Mouse (Mus musculus) midbrain, embryonic 12.5 days (tissue): Measurements from ENCODE around the gene Blm. TPM values are rescaled to one million over a fixed set of nuclear protein-coding genes. Genes with fewer than 3 reads are reported as not detected.
A peak's percentile ranks its signal among the peaks of the same experiment; 100 is the strongest.

Experiments
- ATAC-seq: fragments of 200-750 bp; cut with Nextera tagmentation; 2 replicates; pipeline ENCODE4 v1.8.0; 2017; ENCODE audit warnings: low read depth, moderate TSS enrichment, moderate library complexity; ENCODE audit not compliant: low FRiP score
- H3K27ac ChIP-seq: fragments of 300-500 bp; sonication (generic); replicated peaks from 2 replicates; pipeline ENCODE4 v1.5.1; 2016; ENCODE audit warnings: mild to moderate bottlenecking
- H3K27me3 ChIP-seq: fragments of 300-500 bp; sonication (generic); 2 replicates; pipeline ENCODE4 v1.6.1; 2016; ENCODE audit warnings: mild to moderate bottlenecking
- H3K36me3 ChIP-seq: fragments of 300-500 bp; sonication (generic); 2 replicates; pipeline ENCODE4 v1.6.1; 2016
- H3K4me1 ChIP-seq: fragments of 300-500 bp; sonication (generic); 2 replicates; pipeline ENCODE4 v1.6.1; 2016
- H3K4me2 ChIP-seq: fragments of 300-500 bp; sonication (generic); replicated peaks from 2 replicates; pipeline ENCODE4 v1.6.1; 2016; ENCODE audit warnings: mild to moderate bottlenecking, moderate library complexity
- H3K4me3 ChIP-seq: fragments of 300-500 bp; sonication (generic); 2 replicates; pipeline ENCODE4 v1.5.1; 2016; ENCODE audit warnings: mild to moderate bottlenecking
- H3K9ac ChIP-seq: fragments of 300-500 bp; sonication (generic); replicated peaks from 2 replicates; pipeline ENCODE4 v1.6.1; 2016; ENCODE audit warnings: mild to moderate bottlenecking, moderate library complexity
- H3K9me3 ChIP-seq: fragments of 300-500 bp; sonication (generic); 2 replicates; pipeline ENCODE4 v1.6.1; 2016; ENCODE audit warnings: mild to moderate bottlenecking
- WGBS: fragments of 180-500 bp; shearing (Covaris S2); methylation state at CpG from one replicate; pipeline ENCODE4 v1.1.7; 2016; 5-methylcytosine and 5-hydroxymethylcytosine counted together
- polyA plus RNA-seq: library from polyadenylated mRNA; unstranded; fragments of >200 nt; fragmentation: Nextera tagmentation; extraction: Ambion mirVana; gene quantifications from 2 replicates; pipeline ENCODE4 v1.2.1, GENCODE M21; 2016

Blm gene
- polyA plus RNA-seq = 35.3 and 36.4 TPM in 2 replicates

- Histone ChIP-seq H3K27me3 (peaks cover 5% of the 10 kb centered on the region), H3K36me3 (no peaks in the 10 kb centered on the region), H3K9ac (peak within 1 kb of the TSS; percentile 67), H3K4me3 (peak within 1 kb of the TSS; percentile 69), H3K27ac (peak within 1 kb of the TSS; percentile 79), H3K4me2 (peak within 1 kb of the TSS; percentile 75), H3K4me1 (peaks cover 15% of the 10 kb centered on the region), H3K9me3 (no peaks in the 10 kb centered on the region)
- ATAC-seq = peak; percentile 100
- under 1% methylated on average over 43 of the region's 43 CpGs for WGBS
Observed at GRCm38 (mm10) chr7:80535009-80535744, at the start of gene Blm. TSS of gene Blm (minus strand) at chr7:80535119.

- WGBS = 42% methylated on average over 6 of the region's 6 CpGs
- peaks cover 14% of the 10 kb centered on the region; the same call in 1 of the 2 replicates for H3K4me1 ChIP-seq
- H3K27ac ChIP-seq = no peak overlapping the region
- no peaks in the 10 kb centered on the region for H3K9me3 ChIP-seq
- H3K9ac ChIP-seq = no peak overlapping the region
- peaks cover 6% of the 10 kb centered on the region for H3K36me3 ChIP-seq
- H3K27me3 ChIP-seq = no peaks in the 10 kb centered on the region; the same call in 1 of the 2 replicates
- H3K4me3 ChIP-seq = no peak overlapping the region
- no peak overlapping the region for H3K4me2 ChIP-seq
- ATAC-seq = 0 out of 2 replicates have a peak, but pooled peaks have one; percentile 28
Observed at GRCm38 (mm10) chr7:80583981-80584380, 49.1 kb upstream of the Blm start.

- Histone ChIP-seq H3K27me3 (no peaks in the 10 kb centered on the region; the same call in 1 of the 2 replicates), H3K36me3 (no peaks in the 10 kb centered on the region), H3K4me3 (no peak overlapping the region), H3K27ac (no peak overlapping the region), H3K4me1 (peaks cover 14% of the 10 kb centered on the region; the same call in 1 of the 2 replicates), H3K4me2 (no peak overlapping the region), H3K9me3 (no peaks in the 10 kb centered on the region), H3K9ac (no peak overlapping the region)
- WGBS = 73% methylated on average over 20 of the region's 20 CpGs
- no peak for ATAC-seq
Observed at GRCm38 (mm10) chr7:80582821-80583451, 48.0 kb upstream of the Blm start.

DNA sequence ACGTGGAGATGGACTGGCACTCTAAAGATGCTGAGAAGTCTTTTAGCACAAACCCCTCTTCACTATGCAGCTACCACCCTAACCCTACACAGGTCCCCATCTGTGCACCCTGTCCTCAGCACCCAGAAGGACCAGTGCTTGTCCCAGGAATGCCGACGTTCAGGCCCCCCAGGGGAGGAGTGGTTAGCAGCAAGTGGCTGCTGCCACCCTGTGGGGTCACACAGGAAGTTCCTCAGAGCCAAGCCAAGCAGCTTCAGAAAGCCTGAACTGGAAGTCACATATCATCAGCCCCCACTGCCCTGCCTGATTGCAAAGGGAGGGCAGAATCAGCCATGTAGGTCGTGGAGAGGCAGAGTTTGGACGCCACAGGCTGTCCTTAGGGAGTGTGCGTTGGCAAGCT lies 45.4 kb upstream of the Blm start:
- Histone ChIP-seq H3K36me3 (no peaks in the 10 kb centered on the region), H3K4me3 (no peak overlapping the region), H3K27me3 (no peaks in the 10 kb centered on the region), H3K27ac (no peak overlapping the region), H3K4me2 (no peak overlapping the region), H3K9ac (no peak overlapping the region), H3K9me3 (no peaks in the 10 kb centered on the region), H3K4me1 (no peaks in the 10 kb centered on the region)
- 28% methylated on average over 6 of the region's 6 CpGs for WGBS
- ATAC-seq = no peak

- WGBS = 74% methylated on average over 14 of the region's 14 CpGs
- Histone ChIP-seq H3K4me2 (no peak overlapping the region), H3K27ac (no peak overlapping the region), H3K9me3 (no peaks in the 10 kb centered on the region), H3K27me3 (0 out of 2 replicates have a peak, but pooled peaks cover 4% of the 10 kb centered on the region), H3K36me3 (no peaks in the 10 kb centered on the region), H3K9ac (no peak overlapping the region), H3K4me3 (no peak overlapping the region), H3K4me1 (no peaks in the 10 kb centered on the region)
- ATAC-seq = no peak
Observed at GRCm38 (mm10) chr7:80577417-80577980, 42.6 kb upstream of the Blm start.

DNA sequence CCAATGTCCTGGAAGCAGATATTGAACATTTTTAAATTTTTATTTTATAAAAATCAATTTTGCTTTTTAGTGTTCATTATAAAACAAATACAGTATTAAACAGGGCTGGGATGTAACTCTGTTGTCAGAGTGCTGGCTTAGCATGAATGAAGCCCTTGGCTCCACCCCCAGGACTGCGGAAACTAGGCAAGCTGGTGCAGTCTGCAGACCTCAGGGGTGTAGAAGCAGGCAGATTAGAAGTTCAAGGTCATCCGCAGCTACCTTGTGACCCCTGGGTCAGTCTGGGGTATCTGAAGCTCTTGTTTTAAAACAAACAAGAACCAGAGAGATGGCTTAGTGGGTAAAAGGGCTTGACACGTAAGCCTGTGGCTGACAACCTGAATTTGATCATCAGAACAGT lies 41.7 kb upstream of the Blm start:
- Histone ChIP-seq H3K4me3 (no peak overlapping the region), H3K36me3 (no peaks in the 10 kb centered on the region), H3K27me3 (0 out of 2 replicates have a peak, but pooled peaks cover 4% of the 10 kb centered on the region), H3K4me2 (no peak overlapping the region), H3K9ac (no peak overlapping the region), H3K27ac (no peak overlapping the region), H3K9me3 (no peaks in the 10 kb centered on the region), H3K4me1 (no peaks in the 10 kb centered on the region)
- WGBS = 64% methylated on average over 3 of the region's 3 CpGs
- no peak for ATAC-seq

- H3K9ac ChIP-seq = no peak overlapping the region
Observed at GRCm38 (mm10) chr7:80575750-80576149, 40.8 kb upstream of the Blm start.

DNA sequence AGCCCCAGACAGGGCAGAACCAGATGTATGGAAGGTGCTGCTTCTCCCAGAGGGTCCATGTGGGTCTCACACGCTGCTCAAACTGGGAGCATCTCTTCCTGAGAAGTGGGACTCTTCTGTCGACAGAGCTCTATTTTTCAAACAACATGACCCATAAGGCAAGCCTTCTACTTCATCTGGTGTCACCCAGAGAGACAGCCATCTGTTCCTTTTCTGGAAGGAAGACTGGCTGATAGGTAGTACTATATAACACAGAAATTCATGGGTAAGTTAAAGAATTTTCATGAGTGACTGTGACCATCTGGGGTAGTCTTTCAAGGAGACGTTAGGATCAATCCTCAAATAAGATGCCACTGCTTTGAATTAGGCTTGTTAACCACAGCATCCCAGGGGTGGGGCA lies 38.2 kb upstream of the Blm start:
- no peak overlapping the region for H3K4me2 ChIP-seq
- 65% methylated on average over 3 of the region's 3 CpGs for WGBS
- H3K4me1 ChIP-seq = 0 out of 2 replicates have a peak, but pooled peaks cover 2% of the 10 kb centered on the region
- H3K9ac ChIP-seq = no peak overlapping the region
- ATAC-seq = no peak
- 0 out of 2 replicates have a peak, but pooled peaks cover 4% of the 10 kb centered on the region for H3K27me3 ChIP-seq
- no peak overlapping the region for H3K4me3 ChIP-seq
- no peak overlapping the region for H3K27ac ChIP-seq
- H3K36me3 ChIP-seq = no peaks in the 10 kb centered on the region
- H3K9me3 ChIP-seq = no peaks in the 10 kb centered on the region

More at GRCm38 (mm10) chr7:80575750-80576149, 40.8 kb upstream of the Blm start:
- Histone ChIP-seq H3K9me3 (no peaks in the 10 kb centered on the region), H3K27ac (no peak overlapping the region), H3K4me3 (no peak overlapping the region), H3K36me3 (no peaks in the 10 kb centered on the region), H3K27me3 (0 out of 2 replicates have a peak, but pooled peaks cover 4% of the 10 kb centered on the region), H3K4me1 (0 out of 2 replicates have a peak, but pooled peaks cover 2% of the 10 kb centered on the region), H3K4me2 (no peak overlapping the region)
- ATAC-seq = no peak
- WGBS = 89% methylated on average over 9 of the region's 9 CpGs

DNA sequence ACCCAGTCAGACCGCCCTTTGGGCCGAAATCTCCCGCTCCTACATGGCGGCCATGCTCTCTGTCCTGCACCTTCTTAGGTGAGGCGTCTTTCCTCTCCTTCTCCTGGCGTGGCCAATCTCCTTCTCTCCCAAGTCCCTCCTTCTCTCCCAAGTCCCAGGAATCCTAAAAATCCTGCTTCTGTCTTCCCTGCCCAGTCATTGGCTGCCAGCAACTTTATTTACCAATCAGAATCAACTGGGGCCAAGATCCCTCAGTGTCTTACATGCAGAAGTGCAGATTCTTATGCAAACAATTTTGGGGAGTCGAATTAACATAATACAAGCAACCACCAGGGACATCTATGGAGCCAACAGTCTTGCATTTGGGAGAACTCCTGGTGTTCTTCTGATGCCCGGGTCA lies 33.1 kb upstream of the Blm start:
- H3K36me3 ChIP-seq = no peaks in the 10 kb centered on the region
- H3K4me3 ChIP-seq = no peak overlapping the region
- no peak overlapping the region for H3K27ac ChIP-seq
- WGBS = 86% methylated on average over 8 of the region's 8 CpGs
- H3K9ac ChIP-seq = no peak overlapping the region
- H3K4me2 ChIP-seq = no peak overlapping the region
- 0 out of 2 replicates have a peak, but pooled peaks cover 3% of the 10 kb centered on the region for H3K27me3 ChIP-seq
- 0 out of 2 replicates have a peak, but pooled peaks cover 2% of the 10 kb centered on the region for H3K4me1 ChIP-seq
- ATAC-seq = no peak
- H3K9me3 ChIP-seq = no peaks in the 10 kb centered on the region

- Histone ChIP-seq H3K4me3 (no peak overlapping the region), H3K4me2 (no peak overlapping the region), H3K9me3 (no peaks in the 10 kb centered on the region), H3K27ac (no peak overlapping the region), H3K27me3 (no peaks in the 10 kb centered on the region), H3K9ac (no peak overlapping the region), H3K4me1 (no peaks in the 10 kb centered on the region; the same call in 1 of the 2 replicates), H3K36me3 (no peaks in the 10 kb centered on the region)
- WGBS = 73% methylated on average over 5 of the region's 5 CpGs
- ATAC-seq = no peak
Observed at GRCm38 (mm10) chr7:80561931-80562330, 27.0 kb upstream of the Blm start.

DNA sequence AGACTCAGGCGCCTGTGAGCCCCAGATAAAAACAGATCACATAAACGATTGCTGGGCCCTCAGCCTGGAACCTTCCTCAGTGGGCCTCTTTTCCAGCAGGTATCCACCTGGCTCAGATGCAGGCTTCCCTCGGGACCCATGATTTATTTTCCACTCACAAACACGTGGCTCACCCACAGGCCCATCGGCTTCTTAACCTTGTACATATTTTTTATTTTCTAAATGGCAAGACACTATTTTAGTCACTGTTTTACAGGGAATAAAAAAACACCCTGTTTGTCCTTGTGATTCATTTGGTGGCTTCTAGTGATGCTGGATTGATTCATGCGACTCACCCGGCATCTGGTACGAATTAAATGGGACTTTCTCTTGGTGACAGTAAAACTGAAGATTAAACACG lies 26.4 kb upstream of the Blm start:
- no peaks in the 10 kb centered on the region; the same call in 1 of the 2 replicates for H3K4me1 ChIP-seq
- H3K27me3 ChIP-seq = no peaks in the 10 kb centered on the region
- 82% methylated on average over 9 of the region's 9 CpGs for WGBS
- H3K36me3 ChIP-seq = no peaks in the 10 kb centered on the region
- no peaks in the 10 kb centered on the region for H3K9me3 ChIP-seq
- ATAC-seq = no peak
- no peak overlapping the region for H3K4me2 ChIP-seq
- no peak overlapping the region for H3K27ac ChIP-seq
- no peak overlapping the region for H3K4me3 ChIP-seq
- no peak overlapping the region for H3K9ac ChIP-seq

DNA sequence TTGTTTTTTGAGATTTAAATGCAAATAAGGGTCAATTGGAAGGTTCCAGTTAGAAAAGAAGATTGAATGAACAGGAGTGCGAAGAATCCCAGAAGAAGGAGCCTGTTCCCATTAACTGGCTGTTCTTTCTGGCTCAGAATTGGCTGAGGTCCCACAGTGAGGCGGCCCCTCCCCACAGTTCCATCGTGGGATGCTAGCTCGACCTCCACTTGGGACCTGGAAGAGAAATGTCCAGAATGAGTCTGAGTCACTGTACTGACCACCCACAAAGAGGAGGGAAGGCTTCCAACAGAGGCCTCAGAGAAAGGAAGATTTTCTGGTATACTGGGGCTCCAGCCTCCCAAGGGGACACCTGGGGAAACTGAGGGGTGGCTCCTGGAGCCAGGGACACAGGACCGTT lies 23.7 kb upstream of the Blm start:
- Histone ChIP-seq H3K36me3 (no peaks in the 10 kb centered on the region), H3K9ac (no peak overlapping the region), H3K4me1 (no peaks in the 10 kb centered on the region; the same call in 1 of the 2 replicates), H3K27me3 (no peaks in the 10 kb centered on the region), H3K4me3 (no peak overlapping the region), H3K9me3 (no peaks in the 10 kb centered on the region), H3K4me2 (no peak overlapping the region), H3K27ac (no peak overlapping the region)
- WGBS = 74% methylated on average over 5 of the region's 5 CpGs
- no peak for ATAC-seq
